Mouse (Mus musculus) gastrocnemius, postnatal 4 days (tissue): ENCODE data around the gene Casp2. TPM values are rescaled to one million over a fixed set of nuclear protein-coding genes. Genes with fewer than 3 reads are reported as not detected.

ENCODE experiments used
- total RNA-seq, 2 experiments: library from RNA; stranded (reverse); gene quantifications; 2 replicates each; pipeline ENCODE4 v1.2.3; 2021

Gene Casp2
- total RNA-seq, 2 experiments from 2014 or later: 21.1 to 23.0 TPM

Other genes starting within 250 kb of the Casp2 start
- not detected for gene Sva, start 226.6 kb upstream of the Casp2 start, total RNA-seq
- not detected for gene Tas2r139, start 124.0 kb upstream of the Casp2 start, total RNA-seq
- not detected for gene Tas2r144, start 49.7 kb upstream of the Casp2 start, total RNA-seq
- gene Gstk1, start 19.1 kb upstream of the Casp2 start, total RNA-seq: 1 to 10 TPM; 6.5 to 7.5 TPM
- gene Tmem139, start 3.0 kb upstream of the Casp2 start, total RNA-seq: not detected
- 10 to 100 TPM; 33.8 to 41.2 TPM for gene Clcn1, start 21.7 kb downstream of the Casp2 start, total RNA-seq
- gene Fam131b, start 59.7 kb downstream of the Casp2 start, total RNA-seq: 1 to 10 TPM; 2.2 TPM
- 100 to 1,000 TPM; 113 to 128 TPM for gene Zyx, start 84.6 kb downstream of the Casp2 start, total RNA-seq
- gene Epha1, start 108.3 kb downstream of the Casp2 start, total RNA-seq: under 1 TPM; 0.27 to 0.57 TPM
- gene Tas2r143, start 135.3 kb downstream of the Casp2 start, total RNA-seq: under 1 TPM in 1 of 2 experiments, not detected in 1; 0.54 TPM
- gene Tas2r135, start 140.4 kb downstream of the Casp2 start, total RNA-seq: not detected
- gene Tas2r126, start 169.6 kb downstream of the Casp2 start, total RNA-seq: under 1 TPM in 1 of 2 experiments, not detected in 1; 0.39 TPM
- gene Olfr458, start 200.2 kb downstream of the Casp2 start, total RNA-seq: not detected
- gene Olfr457, start 211.3 kb downstream of the Casp2 start, total RNA-seq: not detected
- not detected for gene Olfr456, start 222.2 kb downstream of the Casp2 start, total RNA-seq